Mouse (Mus musculus) intestine, embryonic 15.5 days (tissue): ENCODE measurements around the gene Zbtb40. TPM values are rescaled to one million over a fixed set of nuclear protein-coding genes. Genes with fewer than 3 reads are reported as not detected.
A peak's percentile ranks its signal among the peaks of the same experiment; 100 is the strongest.

ENCODE experiments used
- ATAC-seq: fragments of 200-750 bp; cut with Nextera tagmentation; 2 replicates; pipeline ENCODE4 v1.8.0; 2017; ENCODE audit warnings: moderate TSS enrichment, moderate library complexity
- H3K27ac ChIP-seq: fragments of 300-500 bp; sonication (generic); 2 replicates; pipeline ENCODE4 v1.5.1; 2015; ENCODE audit warnings: mild to moderate bottlenecking, inconsistent platforms
- H3K27me3 ChIP-seq: fragments of 300-500 bp; sonication (generic); replicated peaks from 2 replicates; pipeline ENCODE4 v1.6.1; 2015; ENCODE audit warnings: inconsistent platforms
- H3K36me3 ChIP-seq: fragments of 300-500 bp; sonication (generic); 2 replicates; pipeline ENCODE4 v1.6.1; 2015; ENCODE audit warnings: inconsistent platforms
- H3K4me1 ChIP-seq: fragments of 300-500 bp; sonication (generic); replicated peaks from 2 replicates; pipeline ENCODE4 v1.6.1; 2015; ENCODE audit warnings: inconsistent platforms
- H3K4me2 ChIP-seq: fragments of 300-500 bp; sonication (generic); replicated peaks from 2 replicates; pipeline ENCODE4 v1.6.1; 2015; ENCODE audit warnings: mild to moderate bottlenecking, inconsistent platforms
- H3K4me3 ChIP-seq: fragments of 300-500 bp; sonication (generic); replicated peaks from 2 replicates; pipeline ENCODE4 v1.5.1; 2015; ENCODE audit warnings: inconsistent platforms
- H3K9ac ChIP-seq: fragments of 300-500 bp; sonication (generic); 2 replicates; pipeline ENCODE4 v1.6.1; 2015; ENCODE audit warnings: inconsistent platforms
- H3K9me3 ChIP-seq: fragments of 300-500 bp; sonication (generic); 2 replicates; pipeline ENCODE4 v1.6.1; 2016; ENCODE audit warnings: inconsistent platforms
- WGBS: fragments of 180-500 bp; shearing (Covaris S2); methylation state at CpG from one replicate; pipeline ENCODE4 v1.1.7; 2015; 5-methylcytosine and 5-hydroxymethylcytosine counted together
- polyA plus RNA-seq: library from polyadenylated mRNA; unstranded; fragments of >200 nt; fragmentation: Nextera tagmentation; extraction: Ambion mirVana; gene quantifications from 2 replicates; pipeline ENCODE4 v1.2.1, GENCODE M21; 2015

Gene Zbtb40
- polyA plus RNA-seq, 1 experiment from 2014 or later, result 2.9 TPM

DNA sequence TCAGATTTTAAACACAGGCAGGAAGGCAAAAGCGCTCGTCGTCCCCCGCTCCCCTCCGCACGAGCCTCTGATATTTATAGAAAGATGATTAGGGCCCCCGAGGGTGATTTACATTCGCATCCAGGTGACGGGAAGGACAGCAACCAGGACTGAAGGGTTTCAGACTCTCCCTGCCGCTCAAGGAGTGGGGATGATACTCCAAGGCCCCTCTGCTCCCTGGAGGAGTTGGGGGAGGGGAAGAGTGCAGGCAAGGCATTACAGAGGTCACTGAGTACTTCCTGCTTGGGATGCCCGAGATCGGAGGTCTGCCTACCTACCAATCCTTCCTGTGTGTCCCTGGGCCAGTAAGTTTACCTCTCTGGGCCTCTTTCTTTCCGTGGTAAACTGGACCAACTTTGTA lies 105.4 kb downstream of the Zbtb40 start:
- no peaks in the 10 kb centered on the region for H3K9me3 ChIP-seq
- 17% methylated on average over 13 of the region's 13 CpGs for WGBS
- no peak overlapping the region for H3K4me2 ChIP-seq
- H3K4me1 ChIP-seq, result peaks cover 3% of the 10 kb centered on the region; the same call in 1 of the 2 replicates
- H3K27me3 ChIP-seq, result peaks cover 21% of the 10 kb centered on the region
- H3K36me3 ChIP-seq, result no peaks in the 10 kb centered on the region
- ATAC-seq, result no peak
- no peak overlapping the region for H3K9ac ChIP-seq
- H3K4me3 ChIP-seq, result no peak overlapping the region
- H3K27ac ChIP-seq, result no peak overlapping the region

- 0 out of 2 replicates have a peak overlapping the region, but pooled peaks have one; percentile 9 for H3K4me2 ChIP-seq
- H3K9me3 ChIP-seq, result no peaks in the 10 kb centered on the region
- H3K4me1 ChIP-seq, result peaks cover 3% of the 10 kb centered on the region; the same call in 1 of the 2 replicates
- no peaks in the 10 kb centered on the region for H3K36me3 ChIP-seq
- H3K4me3 ChIP-seq, result no peak overlapping the region
- no peak overlapping the region for H3K27ac ChIP-seq
- peak; percentile 41; the same call in 1 of the 2 replicates for ATAC-seq
- no peak overlapping the region for H3K9ac ChIP-seq
- WGBS, result 20% methylated on average over 18 of the region's 18 CpGs
- H3K27me3 ChIP-seq, result peaks cover 21% of the 10 kb centered on the region
Observed at GRCm38 (mm10) chr4:136942761-136943160, 105.8 kb downstream of the Zbtb40 start.

- Histone ChIP-seq H3K36me3 (no peaks in the 10 kb centered on the region), H3K9ac (no peak overlapping the region), H3K4me1 (peaks cover 3% of the 10 kb centered on the region; the same call in 1 of the 2 replicates), H3K4me2 (no peak overlapping the region), H3K27me3 (peaks cover 12% of the 10 kb centered on the region), H3K9me3 (no peaks in the 10 kb centered on the region), H3K4me3 (no peak overlapping the region), H3K27ac (no peak overlapping the region)
- ATAC-seq, result no peak
- WGBS, result 88% methylated on average over 5 of the region's 5 CpGs
Observed at GRCm38 (mm10) chr4:136937935-136938334, 110.7 kb downstream of the Zbtb40 start.

- Histone ChIP-seq H3K27me3 (peaks cover 7% of the 10 kb centered on the region), H3K4me1 (no peaks in the 10 kb centered on the region; the same call in 1 of the 2 replicates), H3K9me3 (no peaks in the 10 kb centered on the region), H3K36me3 (no peaks in the 10 kb centered on the region), H3K27ac (no peak overlapping the region), H3K4me3 (no peak overlapping the region), H3K9ac (no peak overlapping the region), H3K4me2 (no peak overlapping the region)
- 76% methylated on average over 4 of the region's 4 CpGs for WGBS
- ATAC-seq, result no peak
Observed at GRCm38 (mm10) chr4:136937344-136937743, 111.3 kb downstream of the Zbtb40 start.

DNA sequence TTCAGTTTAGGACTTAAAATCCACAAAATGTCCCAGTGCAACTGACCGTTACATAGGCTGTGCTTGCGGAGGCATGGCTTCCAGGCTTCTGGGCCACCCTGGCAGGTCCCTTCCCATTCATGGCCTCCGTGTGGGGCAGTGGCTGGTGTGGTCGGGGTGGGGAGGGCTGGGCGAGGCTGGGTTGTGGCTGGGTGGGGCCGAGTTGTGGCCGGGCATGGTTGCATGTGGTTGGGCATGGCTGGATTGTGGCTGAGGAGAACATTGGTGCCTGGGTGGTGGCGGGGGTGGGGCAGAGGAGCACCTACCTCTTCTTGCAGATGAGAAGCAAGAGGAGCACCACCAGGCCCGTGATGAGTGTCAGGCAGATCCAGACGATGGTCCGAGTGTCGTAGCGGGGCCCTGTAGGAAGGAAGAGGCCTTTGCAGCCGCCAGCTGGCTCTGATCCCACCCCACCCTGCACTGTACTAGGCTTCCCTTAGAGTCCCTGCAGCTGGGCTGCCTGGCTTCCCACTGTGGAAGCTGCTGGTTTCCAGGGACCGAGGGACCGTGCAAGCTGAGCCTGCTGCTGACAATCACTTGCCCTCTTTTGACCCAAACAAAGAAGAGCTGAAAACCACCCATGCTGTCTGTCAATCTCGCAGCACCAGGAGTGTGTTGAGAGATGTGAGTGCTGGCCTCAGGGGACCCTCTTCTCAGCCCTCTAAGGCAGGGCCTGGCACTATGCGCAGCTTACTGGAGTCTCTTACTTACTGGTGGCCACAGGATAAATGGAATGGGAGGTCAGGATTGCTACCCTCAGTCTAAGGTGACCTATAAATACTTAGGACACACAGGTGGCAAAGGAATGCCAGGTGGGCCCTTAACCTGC lies 113.6 kb downstream of the Zbtb40 start:
- H3K4me1 ChIP-seq, result no peaks in the 10 kb centered on the region
- H3K27me3 ChIP-seq, result no peaks in the 10 kb centered on the region
- no peaks in the 10 kb centered on the region for H3K9me3 ChIP-seq
- no peak overlapping the region for H3K4me2 ChIP-seq
- 0 out of 2 replicates have a peak, but pooled peaks have one; percentile 34 for ATAC-seq
- no peak overlapping the region for H3K27ac ChIP-seq
- WGBS, result 50% methylated on average over 18 of the region's 18 CpGs
- H3K36me3 ChIP-seq, result no peaks in the 10 kb centered on the region
- no peak overlapping the region for H3K4me3 ChIP-seq
- H3K9ac ChIP-seq, result no peak overlapping the region

GRCm38 (mm10) chr4:136930474-136930873 lies 118.1 kb downstream of the Zbtb40 start:
- H3K36me3 ChIP-seq, result no peaks in the 10 kb centered on the region
- H3K4me1 ChIP-seq, result no peaks in the 10 kb centered on the region
- peaks cover 11% of the 10 kb centered on the region; the same call in 1 of the 2 replicates for H3K27me3 ChIP-seq
- 81% methylated on average over 8 of the region's 8 CpGs for WGBS
- H3K9ac ChIP-seq, result no peak overlapping the region
- ATAC-seq, result peak; percentile 34; the same call in 1 of the 2 replicates
- H3K27ac ChIP-seq, result no peak overlapping the region
- no peaks in the 10 kb centered on the region for H3K9me3 ChIP-seq
- no peak overlapping the region for H3K4me3 ChIP-seq
- H3K4me2 ChIP-seq, result no peak overlapping the region

Other genes with a start within 250 kb of the Zbtb40 start
- gene Ephb2, start 212.8 kb downstream of the Zbtb40 start, polyA plus RNA-seq, result 8.2 and 8.9 TPM in 2 replicates
- gene C1qb, start 162.6 kb downstream of the Zbtb40 start, polyA plus RNA-seq, result 67.2 and 68.8 TPM in 2 replicates
- 33.3 and 36.3 TPM in 2 replicates for gene C1qc, start 155.7 kb downstream of the Zbtb40 start, polyA plus RNA-seq
- 50.0 and 58.6 TPM in 2 replicates for gene C1qa, start 150.0 kb downstream of the Zbtb40 start, polyA plus RNA-seq
- 0.80 and 0.84 TPM in 2 replicates for gene Epha8, start 92.0 kb downstream of the Zbtb40 start, polyA plus RNA-seq
- gene Wnt4, start 228.7 kb upstream of the Zbtb40 start, polyA plus RNA-seq, result 2.8 and 4.0 TPM in 2 replicates